Mouse (Mus musculus) midbrain, postnatal 0 days (tissue): ENCODE results near the gene Arhgap32. TPM values are rescaled to one million over a fixed set of nuclear protein-coding genes. Genes with fewer than 3 reads are reported as not detected.
"Not testable (repeated sequence)": the region's sequence is repeated elsewhere in the genome, so short reads cannot be mapped to it uniquely, and the experiment has no call there.

Experiments
- ATAC-seq: fragments of 200-750 bp; cut with Nextera tagmentation; 2 replicates; pipeline ENCODE4 v1.8.0; 2017; ENCODE audit warnings: moderate number of reproducible peaks, mild to moderate bottlenecking, moderate TSS enrichment, moderate library complexity; ENCODE audit not compliant: low FRiP score
- DNase-seq: peaks from one replicate; pipeline ENCODE4 v3.0.0-alpha.2; 2015; ENCODE audit warnings: low spot score
- H3K27ac ChIP-seq: fragments of 300-500 bp; sonication (generic); 2 replicates; pipeline ENCODE4 v1.5.1; 2014; ENCODE audit warnings: low read depth, mild to moderate bottlenecking, low read length, mixed read lengths
- H3K27me3 ChIP-seq: fragments of 300-500 bp; sonication (generic); 2 replicates; pipeline ENCODE4 v1.6.1; 2014; ENCODE audit warnings: low read length, control low read depth, mixed read lengths; ENCODE audit not compliant: insufficient read depth
- H3K36me3 ChIP-seq: fragments of 300-500 bp; sonication (generic); 2 replicates; pipeline ENCODE4 v1.6.1; 2014; ENCODE audit warnings: low read length, control low read depth, mixed read lengths; ENCODE audit not compliant: insufficient read depth
- H3K4me1 ChIP-seq: fragments of 300-500 bp; sonication (generic); 2 replicates; pipeline ENCODE4 v1.6.1; 2014; ENCODE audit warnings: mild to moderate bottlenecking, control low read depth, antibody characterized with exemption, low read length, mixed read lengths; ENCODE audit not compliant: insufficient read depth
- H3K4me2 ChIP-seq: fragments of 300-500 bp; sonication (generic); 2 replicates; pipeline ENCODE4 v1.6.1; 2014; ENCODE audit warnings: low read depth, mild to moderate bottlenecking, low read length, mixed read lengths; ENCODE audit not compliant: poor library complexity, severe bottlenecking
- H3K4me3 ChIP-seq: fragments of 300-500 bp; sonication (generic); 2 replicates; pipeline ENCODE4 v1.5.1; 2014; ENCODE audit warnings: low read depth, mild to moderate bottlenecking, low read length, moderate library complexity
- H3K9ac ChIP-seq: fragments of 300-500 bp; sonication (generic); replicated peaks from 2 replicates; pipeline ENCODE4 v1.6.1; 2014; ENCODE audit warnings: mild to moderate bottlenecking, low read length, moderate library complexity, mixed read lengths; ENCODE audit not compliant: poor library complexity, severe bottlenecking
- H3K9me3 ChIP-seq: fragments of 300-500 bp; sonication (generic); 2 replicates; pipeline ENCODE4 v1.6.1; 2016; ENCODE audit warnings: low read length, control low read depth
- CTCF ChIP-seq: IDR thresholded peaks from 2 replicates; pipeline ENCODE4 v1.5.1; 2016; ENCODE audit warnings: antibody characterized with exemption, mild to moderate bottlenecking
- WGBS: fragments of 180-500 bp; shearing (Covaris S2); extraction: QIAGEN DNeasy Blood & Tissue Kit; methylation state at CpG from one replicate; pipeline ENCODE4 v1.1.7; 2014; 5-methylcytosine and 5-hydroxymethylcytosine counted together
- polyA plus RNA-seq: library from polyadenylated mRNA; unstranded; fragments of >200 nt; fragmentation: Nextera tagmentation; extraction: Ambion mirVana; gene quantifications from 2 replicates; pipeline ENCODE4 v1.2.1, GENCODE M21; 2015
- total RNA-seq: library from RNA; depleted of rRNA; stranded (reverse); fragments of >200 nt; gene quantifications from 2 replicates; pipeline ENCODE4 v1.2.3, GENCODE M21; 2014

Arhgap32 gene
- total and polyA plus RNA-seq, 2 experiments from 2014 or later: 8.3 to 48.3 TPM

DNA sequence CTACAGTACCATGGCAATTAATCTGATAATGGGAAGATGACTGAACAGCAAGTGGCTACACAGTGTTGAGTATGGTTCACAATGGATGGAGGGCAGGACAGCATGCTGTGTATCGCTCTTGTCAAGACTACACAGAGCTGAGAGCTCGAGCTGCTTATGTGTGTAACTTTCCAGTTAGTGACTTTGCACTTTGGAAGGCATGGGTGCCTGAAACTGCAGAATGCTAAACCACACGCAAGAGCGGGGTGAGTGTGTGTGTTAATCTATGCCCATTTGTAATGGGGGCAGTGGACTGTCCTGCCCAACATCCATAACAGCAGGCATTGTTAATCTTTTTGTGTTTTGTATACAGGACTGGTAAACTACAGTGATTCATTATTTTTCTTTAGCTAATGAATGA, 40.8 kb downstream of the Arhgap32 start:
- Histone ChIP-seq H3K27ac (no peak overlapping the region), H3K4me3 (no peak overlapping the region), H3K27me3 (no peaks in the 10 kb centered on the region), H3K4me2 (no peak overlapping the region), H3K9me3 (no peaks in the 10 kb centered on the region), H3K9ac (no peak overlapping the region), H3K36me3 (0 out of 2 replicates have a peak, but pooled peaks cover 2% of the 10 kb centered on the region), H3K4me1 (no peaks in the 10 kb centered on the region)
- WGBS: 66% methylated on average over 4 of the region's 4 CpGs
- DNase-seq (no peak), ATAC-seq (no peak)
- no peak for TF ChIP-seq CTCF

DNA sequence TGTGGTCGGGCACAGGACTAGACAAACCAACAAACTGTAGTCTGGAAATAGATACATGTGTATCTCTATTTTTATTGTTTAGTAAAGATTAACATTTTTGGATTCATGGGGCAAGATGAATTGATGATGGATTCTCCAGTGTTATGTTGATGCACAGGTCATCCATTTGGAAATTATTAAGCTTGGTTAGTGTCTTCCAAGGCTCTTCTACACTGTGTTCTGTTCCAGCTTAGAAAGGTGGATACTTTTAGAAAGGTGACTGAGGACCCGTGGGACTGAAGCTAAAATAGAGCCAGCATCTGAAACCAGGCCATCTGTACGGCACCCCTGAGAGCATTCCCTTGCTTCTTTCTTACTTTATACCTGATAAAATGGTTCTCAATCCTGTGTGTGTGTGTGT, 41.3 kb downstream of the Arhgap32 start:
- Histone ChIP-seq H3K4me3 (no peak overlapping the region), H3K4me2 (no peak overlapping the region), H3K27me3 (no peaks in the 10 kb centered on the region), H3K27ac (no peak overlapping the region), H3K36me3 (0 out of 2 replicates have a peak, but pooled peaks cover 2% of the 10 kb centered on the region), H3K4me1 (no peaks in the 10 kb centered on the region), H3K9me3 (no peaks in the 10 kb centered on the region), H3K9ac (no peak overlapping the region)
- ATAC-seq (no peak), DNase-seq (no peak)
- TF ChIP-seq CTCF: no peak
- 69% methylated on average over 3 of the region's 3 CpGs for WGBS

DNA sequence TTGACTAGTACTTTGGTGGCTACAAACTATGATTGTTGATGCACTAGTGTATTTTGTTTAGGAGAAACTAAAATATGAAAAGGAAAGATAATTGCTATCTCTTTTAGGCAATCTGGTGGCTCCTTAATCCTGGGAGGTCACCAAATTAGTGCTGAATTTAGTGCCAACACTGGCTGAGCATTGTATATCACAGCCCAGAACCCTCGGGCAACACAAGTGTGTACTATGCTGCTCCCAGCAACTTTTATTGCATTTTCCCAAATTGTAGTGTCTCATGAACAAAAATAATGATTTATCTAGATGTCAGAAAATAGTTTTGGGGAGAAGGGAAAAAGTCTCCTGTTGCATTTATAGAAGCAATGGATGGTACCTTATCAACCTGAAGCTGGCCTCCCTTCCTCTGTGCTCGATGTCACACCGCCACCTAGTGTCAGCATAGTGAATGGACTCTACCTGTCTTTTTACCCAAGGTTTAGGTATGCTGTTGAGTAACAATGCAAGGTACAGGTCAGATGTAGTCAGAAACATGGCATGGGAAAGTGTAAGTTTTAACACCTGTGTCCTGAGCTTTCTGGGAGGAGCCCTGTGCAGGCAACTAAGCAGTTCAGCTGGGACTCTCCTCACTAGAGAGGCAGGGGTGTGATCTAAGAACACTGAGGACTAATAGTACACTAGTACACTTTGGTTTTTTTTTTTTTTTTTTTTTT, 43.1 kb downstream of the Arhgap32 start:
- H3K36me3 ChIP-seq: no peaks in the 10 kb centered on the region
- DNase-seq (peak; percentile 84), ATAC-seq (no peak; the same call in 1 of the 2 replicates)
- H3K4me3 ChIP-seq: no peak overlapping the region
- TF ChIP-seq CTCF: peak; percentile 99
- no peak overlapping the region for H3K9ac ChIP-seq
- no peak overlapping the region for H3K27ac ChIP-seq
- no peak overlapping the region for H3K4me2 ChIP-seq
- no peaks in the 10 kb centered on the region for H3K9me3 ChIP-seq
- H3K27me3 ChIP-seq: no peaks in the 10 kb centered on the region
- H3K4me1 ChIP-seq: no peaks in the 10 kb centered on the region; the same call in 1 of the 2 replicates
- WGBS: 26% methylated on average over 3 of the region's 3 CpGs

DNA sequence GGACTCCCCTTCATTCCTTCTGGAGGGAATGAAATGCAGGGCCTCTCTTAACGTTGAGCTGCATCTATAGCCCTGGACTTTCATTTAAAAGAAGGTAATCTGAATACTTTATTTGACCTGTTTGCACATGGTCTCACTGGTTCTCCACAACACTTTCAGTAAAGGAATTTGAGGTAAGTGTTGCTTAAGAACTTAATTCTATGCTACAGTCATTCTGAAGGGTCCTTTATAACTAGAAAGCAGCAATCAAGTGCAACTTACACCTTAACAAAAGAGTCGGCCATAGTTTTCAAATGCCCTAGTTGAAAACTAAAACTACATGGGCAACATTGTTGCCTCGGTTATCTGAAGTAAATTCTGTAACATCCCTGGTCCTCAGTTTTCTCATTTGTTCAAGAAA, 43.8 kb downstream of the Arhgap32 start:
- Histone ChIP-seq H3K4me3 (no peak overlapping the region), H3K9me3 (no peaks in the 10 kb centered on the region), H3K27ac (no peak overlapping the region), H3K4me2 (no peak overlapping the region), H3K36me3 (no peaks in the 10 kb centered on the region), H3K4me1 (no peaks in the 10 kb centered on the region; the same call in 1 of the 2 replicates), H3K27me3 (no peaks in the 10 kb centered on the region), H3K9ac (no peak overlapping the region)
- TF ChIP-seq CTCF: no peak
- ATAC-seq (no peak), DNase-seq (no peak)
- WGBS: 83% methylated on average over 3 of the region's 3 CpGs

DNA sequence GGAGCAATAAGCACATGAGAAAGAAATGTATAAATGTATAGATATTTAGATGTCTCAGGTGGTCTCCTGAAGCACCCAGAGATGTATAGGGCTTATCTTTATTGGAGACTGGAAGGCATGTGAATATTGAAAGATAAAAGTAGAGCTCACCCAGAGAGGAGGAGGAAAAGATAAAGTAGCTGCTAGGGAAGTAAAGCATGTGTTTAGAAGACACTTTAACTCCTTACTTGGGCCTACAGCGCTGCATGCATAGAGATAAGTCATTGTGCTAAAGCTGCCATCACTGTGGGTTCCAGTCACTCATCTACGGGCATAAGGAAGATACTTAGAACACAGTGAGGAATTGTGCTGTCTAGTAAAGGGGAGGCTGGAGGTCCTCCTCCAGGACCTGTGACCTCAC, 46.9 kb downstream of the Arhgap32 start:
- Histone ChIP-seq H3K9ac (no peak overlapping the region), H3K4me2 (no peak overlapping the region), H3K9me3 (no peaks in the 10 kb centered on the region), H3K27me3 (no peaks in the 10 kb centered on the region), H3K4me3 (no peak overlapping the region), H3K36me3 (no peaks in the 10 kb centered on the region), H3K27ac (no peak overlapping the region), H3K4me1 (no peaks in the 10 kb centered on the region; the same call in 1 of the 2 replicates)
- TF ChIP-seq CTCF: no peak
- DNase-seq (no peak), ATAC-seq (no peak)
- WGBS: 85% methylated on average over 2 of the region's 2 CpGs

DNA sequence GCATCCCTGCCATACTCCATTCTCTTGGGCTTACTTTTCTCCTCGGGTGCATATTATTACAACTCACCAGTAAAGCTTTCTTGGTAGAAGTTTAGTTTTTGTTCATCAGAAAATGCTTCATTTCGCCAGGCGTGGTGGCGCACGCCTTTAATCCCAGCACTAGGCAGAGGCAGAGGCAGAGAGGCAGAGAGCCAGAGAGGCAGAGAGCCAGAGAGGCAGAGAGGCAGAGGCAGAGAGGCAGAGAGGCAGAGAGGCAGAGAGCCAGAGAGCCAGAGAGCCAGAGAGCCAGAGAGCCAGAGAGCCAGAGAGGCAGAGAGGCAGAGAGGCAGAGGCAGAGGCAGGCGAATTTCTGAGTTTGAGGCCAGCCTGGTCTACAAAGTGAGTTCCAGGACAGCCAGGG, 47.9 kb downstream of the Arhgap32 start:
- not testable (repeated sequence) for H3K4me2 ChIP-seq, H3K27ac ChIP-seq, H3K27me3 ChIP-seq, H3K9ac ChIP-seq, H3K36me3 ChIP-seq, H3K4me3 ChIP-seq, DNase-seq, ATAC-seq, H3K9me3 ChIP-seq, H3K4me1 ChIP-seq
- 63% methylated on average over 6 of the region's 6 CpGs for WGBS
